Mouse (Mus musculus): ENCODE data around the gene Shroom3. TPM values are rescaled to one million over a fixed set of nuclear protein-coding genes. Genes with fewer than 3 reads are reported as not detected.

Gene Shroom3
- total and polyA plus RNA-seq, 3 experiments: 0.04 to 0.11 TPM; not detected in 1

- in situ Hi-C loops (cut with MboI; ENCODE audit: low pct_ligation_motif_present, low pct_unique_long_range_greater_than_20kb, low sequenced_read_pairs) (no loop called here), dilution Hi-C loops (cut with MboI; ENCODE audit: extremely low pct_ligation_motif_present, extremely low pct_unique_long_range_greater_than_20kb, low sequenced_read_pairs) (no loop called here)
- no peaks in the 10 kb centered on the region for H3K9me3 ChIP-seq (replicated peaks; ENCODE audit: low read length)
- no peaks in the 10 kb centered on the region for H3K4me1 ChIP-seq (ENCODE audit: control insufficient read depth in 1 of 2, insufficient read depth in 2 of 2)
- no peak overlapping the region for H3K4me2 ChIP-seq (ENCODE audit: insufficient read depth, low read depth, poor library complexity, severe bottlenecking)
- no peak overlapping the region for H3K27ac ChIP-seq (ENCODE audit: insufficient read depth, low read depth)
- no peak for TF ChIP-seq MAFK (IDR thresholded peaks at IDR 0.05; ENCODE audit: insufficient replicate concordance, low read length)
- peak; percentile 44 for TF ChIP-seq SMC3 (IDR thresholded peaks at IDR 0.05; ENCODE audit: low read depth, low read length)
- no peak for TF ChIP-seq HCFC1 (IDR thresholded peaks at IDR 0.05; ENCODE audit: low read depth, low read length)
- peak in 1 of 2 experiments; percentile 60; a peak in 2 of 4 replicates for TF ChIP-seq CTCF (conservative IDR thresholded peaks at IDR 0.05 in 1 of 2, IDR thresholded peaks at IDR 0.05 in 1 of 2; ENCODE audit: low read depth in 2 of 2, low read length in 2 of 2)
- no peak for TF ChIP-seq JUN (IDR thresholded peaks at IDR 0.05; ENCODE audit: insufficient read depth, low read depth, low read length)
- peak; percentile 61 for TF ChIP-seq RAD21 (IDR thresholded peaks at IDR 0.05; ENCODE audit: low read depth, low read length)
- H3K27me3 ChIP-seq (replicated peaks): no peaks in the 10 kb centered on the region
- peak; percentile 3 for DNase-seq (ENCODE audit: extremely low read depth)
- no peak overlapping the region for H3K9ac ChIP-seq (ENCODE audit: insufficient read depth, low read depth)
- no peaks in the 10 kb centered on the region for H3K79me2 ChIP-seq (replicated peaks; ENCODE audit: control insufficient read depth, extremely low read depth, insufficient read depth, poor library complexity, severe bottlenecking)
- H3K4me3 ChIP-seq (replicated peaks in 1 of 3; ENCODE audit: low read depth in 2 of 3, low read length in 2 of 3, poor library complexity in 1 of 3): no peak overlapping the region
- no peaks in the 10 kb centered on the region for H3K36me3 ChIP-seq (replicated peaks in 1 of 2; ENCODE audit: control insufficient read depth in 1 of 2, insufficient read depth in 1 of 2, low read length in 1 of 2)
Measured at GRCm38 (mm10) chr5:92728252-92728828, 45.1 kb downstream of the Shroom3 start.

DNA sequence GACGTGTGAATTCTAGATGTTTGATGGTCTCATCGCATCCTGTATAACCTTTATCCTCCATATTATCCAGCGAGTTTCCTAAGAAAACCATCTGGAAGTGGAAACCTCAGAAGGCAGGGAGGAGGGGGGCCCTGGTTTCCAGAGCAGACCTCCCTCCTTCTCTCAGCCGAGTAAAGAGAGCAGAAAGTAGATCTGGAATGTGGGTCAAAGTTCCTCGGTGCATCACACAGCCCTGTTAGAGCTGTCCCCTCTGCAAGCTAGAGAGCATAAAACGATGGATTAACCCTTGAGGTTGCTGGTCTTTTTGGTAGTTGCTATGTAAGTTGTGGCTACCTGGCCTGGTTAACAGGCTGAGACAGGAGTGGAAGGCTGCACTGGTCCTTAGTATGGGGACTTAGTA lies 46.0 kb downstream of the Shroom3 start:
- Histone ChIP-seq H3K4me3 (replicated peaks in 1 of 3; ENCODE audit: low read depth in 2 of 3, low read length in 2 of 3, poor library complexity in 1 of 3) (no peak overlapping the region), H3K36me3 (replicated peaks in 1 of 2; ENCODE audit: control insufficient read depth in 1 of 2, insufficient read depth in 1 of 2, low read length in 1 of 2) (no peaks in the 10 kb centered on the region), H3K79me2 (replicated peaks; ENCODE audit: control insufficient read depth, extremely low read depth, insufficient read depth, poor library complexity, severe bottlenecking) (no peaks in the 10 kb centered on the region), H3K27me3 (replicated peaks) (no peaks in the 10 kb centered on the region), H3K27ac (ENCODE audit: insufficient read depth, low read depth) (no peak overlapping the region), H3K4me1 (ENCODE audit: control insufficient read depth in 1 of 2, insufficient read depth in 2 of 2) (no peaks in the 10 kb centered on the region), H3K9ac (ENCODE audit: insufficient read depth, low read depth) (no peak overlapping the region), H3K9me3 (replicated peaks; ENCODE audit: low read length) (no peaks in the 10 kb centered on the region), H3K4me2 (ENCODE audit: insufficient read depth, low read depth, poor library complexity, severe bottlenecking) (no peak overlapping the region)
- no peak for DNase-seq (ENCODE audit: extremely low read depth)
- dilution Hi-C loops (cut with MboI; ENCODE audit: extremely low pct_ligation_motif_present, extremely low pct_unique_long_range_greater_than_20kb, low sequenced_read_pairs): no loop called here
- in situ Hi-C loops (cut with MboI; ENCODE audit: low pct_ligation_motif_present, low pct_unique_long_range_greater_than_20kb, low sequenced_read_pairs): no loop called here
- no peak for TF ChIP-seq KAT2A (IDR thresholded peaks at IDR 0.05; ENCODE audit: insufficient replicate concordance, low read length)
- no peak for TF ChIP-seq CHD2 (IDR thresholded peaks at IDR 0.05; ENCODE audit: low read length)
- no peak for TF ChIP-seq CTCF (conservative IDR thresholded peaks at IDR 0.05 in 1 of 2, IDR thresholded peaks at IDR 0.05 in 1 of 2; ENCODE audit: low read depth in 2 of 2, low read length in 2 of 2)
- no peak for TF ChIP-seq SMC3 (IDR thresholded peaks at IDR 0.05; ENCODE audit: low read depth, low read length)
- no peak for TF ChIP-seq USF2 (conservative IDR thresholded peaks at IDR 0.05; ENCODE audit: low read depth, low read length)
- no peak for TF ChIP-seq MXI1 (IDR thresholded peaks at IDR 0.05; ENCODE audit: low read depth, low read length)
- TF ChIP-seq TCF12 (IDR thresholded peaks at IDR 0.05; ENCODE audit: low read depth, low read length): no peak
- TF ChIP-seq ETS1 (conservative IDR thresholded peaks at IDR 0.05; ENCODE audit: low read depth, low read length): no peak
- TF ChIP-seq MAX (IDR thresholded peaks at IDR 0.05; ENCODE audit: low read length): no peak
- no peak for TF ChIP-seq ZNF384 (IDR thresholded peaks at IDR 0.05; ENCODE audit: low read depth, low read length)
- TF ChIP-seq TBP (conservative IDR thresholded peaks at IDR 0.05; ENCODE audit: low read depth, low read length): no peak
- no peak for TF ChIP-seq JUN (IDR thresholded peaks at IDR 0.05; ENCODE audit: insufficient read depth, low read depth, low read length)
- no peak for TF ChIP-seq MEF2A (IDR thresholded peaks at IDR 0.05; ENCODE audit: borderline replicate concordance, low read depth, low read length)
